Mouse (Mus musculus) midbrain, embryonic 10.5 days (tissue): ENCODE measurements at regions not wholly inside any gene's neighbourhood (a gene's known extent, or its start where the extent isn't known, plus 50 kb on each side); places are given as distances from the start of the nearest gene placed in this dataset.

ENCODE experiments used
- DNase-seq: peaks from one replicate; pipeline ENCODE4 v3.0.0-alpha.2; 2017; ENCODE audit warnings: low spot score
- H3K27ac ChIP-seq: fragments of 300-500 bp; sonication (generic); replicated peaks from 2 replicates; pipeline ENCODE4 v1.5.1; 2016; ENCODE audit warnings: mild to moderate bottlenecking
- H3K27me3 ChIP-seq: fragments of 300-500 bp; sonication (generic); 2 replicates; pipeline ENCODE4 v1.6.1; 2016; ENCODE audit warnings: low read depth, mild to moderate bottlenecking; ENCODE audit not compliant: poor library complexity, severe bottlenecking
- H3K36me3 ChIP-seq: fragments of 300-500 bp; sonication (generic); 2 replicates; pipeline ENCODE4 v1.6.1; 2016; ENCODE audit warnings: mild to moderate bottlenecking, moderate library complexity
- H3K4me1 ChIP-seq: fragments of 300-500 bp; sonication (generic); 2 replicates; pipeline ENCODE4 v1.6.1; 2016
- H3K4me3 ChIP-seq: fragments of 300-500 bp; sonication (generic); 2 replicates; pipeline ENCODE4 v1.5.1; 2016; ENCODE audit warnings: mild to moderate bottlenecking, moderate library complexity
- H3K9me3 ChIP-seq: fragments of 300-500 bp; sonication (generic); replicated peaks from 2 replicates; pipeline ENCODE4 v1.6.1; 2016; ENCODE audit warnings: mild to moderate bottlenecking
- WGBS: fragments of 180-500 bp; shearing (Covaris S2); methylation state at CpG from one replicate; pipeline ENCODE4 v1.1.7; 2016; 5-methylcytosine and 5-hydroxymethylcytosine counted together

DNA sequence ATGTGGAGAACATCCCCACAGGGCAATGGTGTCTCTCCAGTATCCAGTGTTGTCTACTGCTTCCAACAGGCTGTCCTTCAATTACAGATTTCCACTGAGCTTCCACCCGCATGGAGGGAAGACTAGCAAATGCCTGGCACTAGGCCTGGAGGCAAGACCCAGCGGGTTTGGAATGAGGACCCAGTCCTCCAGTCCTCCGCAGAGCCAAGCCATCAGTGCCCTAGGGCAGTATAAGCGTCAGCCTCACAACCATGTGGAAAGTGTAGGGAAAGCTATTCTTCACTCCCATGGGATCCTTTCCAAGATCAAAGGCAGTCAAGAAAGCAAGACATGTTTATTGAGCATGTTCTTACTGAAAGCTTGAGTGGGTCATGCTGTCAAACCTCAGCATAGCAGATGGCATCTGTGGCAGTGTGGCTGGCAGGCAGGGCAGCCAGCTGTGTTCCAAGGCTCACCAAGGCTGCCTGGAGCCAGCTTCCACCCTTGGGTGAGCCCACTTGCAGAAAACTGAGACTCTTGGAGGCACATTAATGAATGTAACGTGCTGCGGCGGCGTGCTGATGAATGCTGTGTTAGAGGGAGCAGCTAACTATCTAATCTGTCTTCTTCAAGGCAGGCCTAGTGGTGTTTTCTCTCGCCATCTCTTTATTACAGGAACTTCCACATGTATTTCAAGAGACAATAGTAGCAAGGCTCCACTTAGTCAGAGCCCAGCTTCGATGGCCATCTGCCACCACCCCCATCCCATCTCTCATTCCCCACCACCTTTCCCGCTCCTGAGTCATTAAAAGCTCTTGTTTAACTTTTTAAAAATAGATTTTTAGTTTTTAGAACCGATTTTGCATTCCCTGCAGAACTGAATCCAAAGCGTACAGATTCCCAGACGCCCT lies 109.3 kb upstream of the Rybp start:
- DNase-seq: no peak
- Histone ChIP-seq H3K9me3 (no peaks in the 10 kb centered on the region), H3K27me3 (no peaks in the 10 kb centered on the region), H3K4me3 (no peak overlapping the region), H3K36me3 (no peaks in the 10 kb centered on the region), H3K4me1 (0 out of 2 replicates have a peak, but pooled peaks cover 6% of the 10 kb centered on the region), H3K27ac (peak overlapping the region; percentile 28; the same call in 1 of the 2 replicates)
- 86% methylated on average over 14 of the region's 14 CpGs for whole genome bisulfite sequencing

DNA sequence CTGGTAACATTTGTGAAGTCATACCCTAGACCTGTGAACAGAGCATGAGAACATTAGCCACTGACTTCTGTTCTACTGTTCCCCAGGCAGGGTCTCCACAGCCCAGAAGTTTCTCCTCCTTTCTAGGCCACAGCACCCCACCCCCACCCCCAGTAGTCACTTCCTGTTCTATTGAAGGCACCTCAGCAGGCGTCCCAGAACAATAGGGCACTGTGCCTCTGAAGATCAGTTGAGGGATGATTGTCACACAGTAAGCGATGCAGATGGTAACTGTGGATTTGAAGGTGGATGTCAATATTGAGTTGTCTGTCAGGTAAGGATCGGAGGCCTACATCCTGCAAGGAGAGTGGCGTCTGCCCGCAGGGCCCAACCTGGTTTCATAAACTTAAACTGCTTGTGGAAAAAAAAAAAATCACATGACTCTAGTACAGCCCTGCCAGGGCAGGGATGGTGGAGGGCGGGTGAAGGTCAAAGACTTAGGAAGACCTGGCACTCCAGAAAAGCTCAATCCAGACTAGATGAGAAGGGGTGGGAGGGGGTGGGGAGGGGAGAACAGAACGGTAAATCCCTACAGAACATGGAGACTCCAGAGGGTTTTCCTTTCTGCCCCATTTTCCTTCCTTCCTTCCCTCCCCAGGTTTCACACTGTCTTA lies 103.1 kb upstream of the Rybp start:
- H3K4me1 ChIP-seq: peaks cover 6% of the 10 kb centered on the region

DNA sequence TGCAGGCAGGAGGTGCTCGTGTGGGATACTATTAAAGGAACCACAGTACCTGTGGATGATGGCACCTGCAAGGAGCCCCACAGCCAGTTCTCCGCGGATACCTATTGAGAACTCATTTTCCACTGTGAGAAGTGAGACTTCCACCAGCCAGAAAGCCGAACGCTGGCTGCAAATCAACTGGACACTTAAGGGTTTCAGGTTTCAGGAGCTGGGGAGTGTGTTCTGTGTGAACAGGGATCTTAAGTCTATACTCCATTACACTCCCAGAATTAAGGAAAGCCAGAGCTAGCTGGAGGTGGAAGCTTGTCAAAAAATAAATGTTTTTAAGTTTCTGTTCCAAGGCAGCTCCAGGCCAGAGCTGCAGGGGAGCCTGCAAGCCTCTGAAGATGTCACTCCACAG lies 99.8 kb upstream of the Rybp start:
- DNase-seq: no peak
- Histone ChIP-seq H3K36me3 (no peaks in the 10 kb centered on the region), H3K27me3 (peaks cover 42% of the 10 kb centered on the region)

More for the DNA sequence above, 103.1 kb upstream of the Rybp start:
- Histone ChIP-seq H3K4me3 (no peak overlapping the region), H3K36me3 (no peaks in the 10 kb centered on the region), H3K9me3 (0 out of 2 replicates have a peak, but pooled peaks cover 5% of the 10 kb centered on the region), H3K27me3 (peaks cover 17% of the 10 kb centered on the region), H3K27ac (no peak overlapping the region)
- 76% methylated on average over 7 of the region's 7 CpGs for WGBS
- no peak for DNase-seq

DNA sequence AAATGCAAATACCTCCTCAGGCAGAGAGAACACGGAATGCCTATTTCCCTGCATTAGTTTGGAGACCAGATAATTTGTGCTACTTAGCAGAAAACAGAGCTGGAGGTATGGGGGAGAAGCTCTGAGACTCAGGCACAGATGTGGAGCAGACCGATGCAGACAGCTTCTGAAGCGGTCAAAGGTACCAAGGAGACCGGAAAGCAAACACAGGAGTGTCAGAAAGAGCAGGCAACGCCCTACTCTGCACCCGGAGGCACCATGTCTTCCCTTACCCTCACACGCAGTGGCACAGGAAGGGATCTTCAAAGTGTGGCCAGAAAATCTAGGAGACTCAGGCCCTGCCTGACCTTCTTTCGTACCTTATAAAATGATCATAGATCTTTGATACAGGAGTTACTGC lies 98.4 kb upstream of the Rybp start:
- Histone ChIP-seq H3K4me1 (peaks cover 14% of the 10 kb centered on the region), H3K27me3 (peaks cover 57% of the 10 kb centered on the region), H3K9me3 (0 out of 2 replicates have a peak, but pooled peaks cover 5% of the 10 kb centered on the region), H3K4me3 (no peak overlapping the region), H3K27ac (no peak overlapping the region), H3K36me3 (no peaks in the 10 kb centered on the region)
- DNase-seq: no peak
- WGBS: 70% methylated on average over 8 of the region's 8 CpGs

More for the DNA sequence above, 99.8 kb upstream of the Rybp start:
- Histone ChIP-seq H3K27ac (no peak overlapping the region), H3K4me3 (no peak overlapping the region), H3K9me3 (0 out of 2 replicates have a peak, but pooled peaks cover 5% of the 10 kb centered on the region), H3K4me1 (peaks cover 6% of the 10 kb centered on the region)
- 46% methylated on average over 5 of the region's 5 CpGs for WGBS

DNA sequence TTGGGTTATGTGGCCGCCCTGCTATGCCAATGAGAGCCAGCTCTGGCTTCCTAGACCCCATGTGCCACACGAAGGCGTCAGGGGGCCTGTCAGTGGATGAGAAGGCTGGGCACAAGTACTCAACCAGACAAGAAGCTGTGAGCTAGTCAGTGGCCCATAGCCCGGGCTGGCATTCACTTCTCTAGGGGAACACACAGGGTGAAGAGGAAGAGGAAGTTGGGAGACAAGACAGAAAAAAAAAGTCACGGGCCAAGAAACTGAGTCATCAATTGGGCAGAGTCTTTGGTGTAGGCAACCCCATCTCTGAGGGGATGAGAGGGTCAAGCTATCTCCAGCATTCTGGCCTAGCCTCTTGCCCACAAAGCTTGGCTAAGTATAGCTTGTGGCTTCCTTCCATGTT lies 93.8 kb upstream of the Rybp start:
- H3K27me3 ChIP-seq: peaks cover 80% of the 10 kb centered on the region
- peaks cover 37% of the 10 kb centered on the region for H3K4me1 ChIP-seq
- H3K36me3 ChIP-seq: no peaks in the 10 kb centered on the region
- no peak for DNase-seq
- WGBS: 80% methylated on average over 5 of the region's 5 CpGs
- no peaks in the 10 kb centered on the region for H3K9me3 ChIP-seq
- no peak overlapping the region for H3K27ac ChIP-seq
- H3K4me3 ChIP-seq: no peak overlapping the region

DNA sequence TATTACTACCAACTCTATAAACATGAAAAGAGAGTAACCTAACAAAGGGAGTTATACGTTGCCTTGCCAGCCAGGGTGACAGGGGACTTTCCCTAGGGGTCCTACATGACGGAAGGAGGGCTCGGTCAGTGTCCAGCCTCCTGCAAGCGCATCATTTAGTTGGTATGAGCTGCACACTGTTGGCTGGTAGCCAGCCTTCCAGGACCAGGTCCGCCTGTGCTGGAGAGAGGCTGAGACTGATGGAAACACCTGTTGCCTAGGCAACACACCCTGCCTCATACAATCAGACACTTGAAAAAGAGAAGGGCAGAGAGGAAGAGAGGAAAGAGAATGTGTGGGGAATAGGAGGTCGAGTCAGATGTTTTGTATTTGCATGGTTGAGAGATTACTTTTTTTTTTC lies 93.3 kb upstream of the Rybp start:
- peak; percentile 24 for DNase-seq
- H3K4me3 ChIP-seq: no peak overlapping the region
- H3K27me3 ChIP-seq: peaks cover 80% of the 10 kb centered on the region
- no peak overlapping the region for H3K27ac ChIP-seq
- WGBS: 39% methylated on average over 6 of the region's 6 CpGs
- no peaks in the 10 kb centered on the region for H3K9me3 ChIP-seq
- peaks cover 37% of the 10 kb centered on the region for H3K4me1 ChIP-seq
- H3K36me3 ChIP-seq: no peaks in the 10 kb centered on the region

DNA sequence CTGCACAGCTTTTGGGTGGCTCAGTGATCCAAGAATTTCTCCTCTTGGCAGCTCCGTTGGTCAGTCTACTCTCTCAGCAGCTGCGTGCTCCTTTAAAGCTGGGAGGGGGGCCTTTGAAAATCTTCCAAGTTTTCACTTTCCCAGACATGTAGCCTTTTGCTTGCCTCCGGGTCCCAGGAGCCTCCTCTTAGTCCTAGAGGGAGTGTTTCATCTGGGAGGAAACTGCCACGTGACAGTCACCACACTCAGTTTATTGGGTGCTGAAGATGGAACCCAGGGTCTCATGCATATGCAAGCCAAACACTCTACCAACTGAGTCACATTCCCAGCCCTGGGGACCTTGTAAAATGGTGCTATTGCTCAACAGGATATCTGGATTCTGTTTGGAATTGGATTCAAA lies 92.5 kb upstream of the Rybp start:
- H3K27ac ChIP-seq: no peak overlapping the region
- H3K4me3 ChIP-seq: no peak overlapping the region
- 68% methylated on average over 4 of the region's 4 CpGs for WGBS
- H3K9me3 ChIP-seq: no peaks in the 10 kb centered on the region
- DNase-seq: no peak
- no peaks in the 10 kb centered on the region for H3K36me3 ChIP-seq
- H3K27me3 ChIP-seq: peaks cover 77% of the 10 kb centered on the region
- peaks cover 37% of the 10 kb centered on the region for H3K4me1 ChIP-seq

DNA sequence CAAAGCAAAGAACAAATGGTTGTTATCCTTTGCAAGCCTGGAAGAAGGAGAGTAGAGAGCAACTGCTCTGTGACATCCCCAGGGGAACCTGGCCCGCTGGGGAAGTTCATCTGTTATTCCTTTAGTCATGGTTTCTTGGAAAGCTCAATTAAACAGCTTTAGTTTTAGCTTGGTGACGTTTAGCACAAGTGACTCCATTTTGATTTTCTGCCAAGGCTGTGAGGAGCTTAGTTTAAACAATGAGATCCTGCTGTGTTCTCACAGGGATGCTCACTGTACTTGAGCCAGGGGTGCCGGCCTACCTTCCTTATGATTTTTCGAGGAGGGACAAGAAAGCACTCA lies 91.2 kb upstream of the Rybp start:
- Histone ChIP-seq H3K27me3 (peaks cover 71% of the 10 kb centered on the region), H3K4me3 (no peak overlapping the region), H3K36me3 (no peaks in the 10 kb centered on the region), H3K4me1 (peaks cover 37% of the 10 kb centered on the region), H3K9me3 (no peaks in the 10 kb centered on the region), H3K27ac (no peak overlapping the region)
- no peak for DNase-seq
- WGBS: 73% methylated on average over 4 of the region's 4 CpGs

DNA sequence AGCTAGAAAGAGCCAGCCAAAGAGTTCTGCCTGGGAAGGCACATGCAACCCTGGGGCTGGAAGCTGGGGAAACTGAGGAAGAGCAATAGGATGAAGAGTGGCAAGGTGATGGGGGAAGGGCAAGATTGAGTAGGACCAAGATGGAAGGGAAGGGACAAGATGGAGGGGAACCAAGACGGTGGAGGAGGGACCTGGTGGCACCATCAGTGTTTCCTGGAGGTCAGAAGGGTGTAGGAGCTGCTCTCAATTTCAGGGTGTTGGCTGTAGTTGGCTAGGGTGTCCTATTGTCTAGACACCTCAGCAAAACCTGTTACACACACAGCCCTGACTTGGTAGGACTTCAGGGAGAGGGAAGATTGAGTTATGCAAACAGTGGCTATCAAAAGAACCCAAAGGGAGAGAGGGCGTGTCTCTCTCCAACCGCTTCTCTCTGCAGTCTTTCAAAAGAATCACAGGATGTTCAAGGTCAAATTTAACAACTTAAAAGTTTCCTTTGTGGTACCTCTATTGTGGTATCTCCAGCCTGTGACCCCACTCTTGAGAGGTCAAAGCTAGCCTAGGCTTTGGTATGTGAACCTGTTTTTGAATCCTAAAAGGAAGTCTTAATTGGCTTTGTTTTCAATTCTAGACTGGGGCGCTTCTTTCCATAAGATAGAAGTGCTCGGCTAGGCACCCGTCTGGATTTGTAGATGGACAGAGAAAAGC lies 90.7 kb upstream of the Rybp start:
- peaks cover 66% of the 10 kb centered on the region for H3K27me3 ChIP-seq
- WGBS: 46% methylated on average over 6 of the region's 6 CpGs
- H3K4me3 ChIP-seq: no peak overlapping the region
- no peaks in the 10 kb centered on the region for H3K9me3 ChIP-seq
- H3K4me1 ChIP-seq: peaks cover 37% of the 10 kb centered on the region
- no peak for DNase-seq
- no peak overlapping the region for H3K27ac ChIP-seq
- H3K36me3 ChIP-seq: no peaks in the 10 kb centered on the region

DNA sequence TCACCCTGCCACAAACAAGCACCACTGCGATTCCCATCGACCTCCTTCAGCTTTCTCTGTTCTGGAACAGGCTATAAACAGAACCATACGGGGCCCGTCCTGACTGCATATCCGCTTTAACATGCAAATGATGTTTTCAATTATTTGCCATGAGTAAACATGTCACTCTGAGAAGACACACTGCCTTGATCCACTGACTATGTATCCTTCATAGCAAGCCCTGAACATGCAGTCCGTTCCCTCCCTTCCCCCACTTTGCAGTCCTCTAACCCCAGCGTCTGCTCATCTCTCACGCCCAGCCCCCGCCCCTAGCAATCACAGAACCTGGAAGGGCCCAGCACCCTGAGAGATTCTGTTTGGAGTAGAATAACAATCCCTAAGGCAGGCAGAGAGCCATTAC lies 89.4 kb upstream of the Rybp start:
- 22% methylated on average over 9 of the region's 9 CpGs for WGBS
- H3K4me1 ChIP-seq: peaks cover 37% of the 10 kb centered on the region
- H3K27me3 ChIP-seq: peaks cover 66% of the 10 kb centered on the region
- no peaks in the 10 kb centered on the region for H3K36me3 ChIP-seq
- H3K9me3 ChIP-seq: no peaks in the 10 kb centered on the region
- DNase-seq: no peak
- no peak overlapping the region for H3K27ac ChIP-seq
- no peak overlapping the region for H3K4me3 ChIP-seq

DNA sequence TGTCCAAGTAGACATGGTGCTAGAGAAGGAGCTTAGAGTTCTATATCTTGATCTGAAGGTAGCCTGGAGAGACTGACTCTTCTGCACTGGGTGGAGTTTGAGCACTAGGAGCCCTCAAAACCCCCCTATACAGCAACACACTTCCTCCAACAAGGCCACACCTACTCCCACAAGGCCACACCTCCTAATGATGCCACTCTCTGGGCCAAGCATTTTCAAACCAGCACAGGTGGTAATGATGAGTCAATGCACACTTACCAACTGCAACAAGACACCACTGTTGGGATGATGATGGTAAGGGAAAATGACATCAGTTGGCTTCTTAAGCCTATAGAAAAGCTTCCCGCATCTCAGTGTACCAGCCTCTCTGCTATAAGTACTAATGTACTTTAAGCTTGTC lies 83.5 kb upstream of the Rybp start:
- no peak for DNase-seq
- peaks cover 35% of the 10 kb centered on the region for H3K27me3 ChIP-seq
- no peaks in the 10 kb centered on the region for H3K9me3 ChIP-seq
- no peaks in the 10 kb centered on the region for H3K36me3 ChIP-seq
- H3K4me3 ChIP-seq: no peak overlapping the region
- WGBS: 91% methylated on average over 1 of the region's 1 CpGs
- no peak overlapping the region for H3K27ac ChIP-seq
- H3K4me1 ChIP-seq: no peaks in the 10 kb centered on the region

DNA sequence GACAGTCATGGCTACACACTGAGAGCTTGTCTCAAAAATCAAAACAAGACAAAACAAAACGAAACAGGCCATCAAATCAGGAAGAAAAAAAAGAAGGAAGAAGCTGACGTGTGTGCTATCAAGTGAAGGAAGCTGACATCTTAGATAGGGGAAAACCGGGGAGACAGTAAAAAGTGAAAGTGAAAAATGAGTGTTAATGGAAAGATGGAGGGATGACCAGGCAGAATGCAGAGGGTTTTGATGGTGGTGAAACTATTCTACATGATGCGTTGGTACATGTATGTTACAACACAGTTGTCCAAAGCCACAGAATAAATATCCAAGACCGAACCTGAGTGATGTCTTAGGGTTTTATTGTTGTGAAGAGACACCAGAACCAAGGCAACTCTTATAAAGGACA lies 83.1 kb upstream of the Rybp start:
- Histone ChIP-seq H3K36me3 (no peaks in the 10 kb centered on the region), H3K4me3 (no peak overlapping the region), H3K27me3 (peaks cover 31% of the 10 kb centered on the region), H3K4me1 (no peaks in the 10 kb centered on the region), H3K27ac (no peak overlapping the region), H3K9me3 (no peaks in the 10 kb centered on the region)
- 88% methylated on average over 5 of the region's 5 CpGs for WGBS
- no peak for DNase-seq

DNA sequence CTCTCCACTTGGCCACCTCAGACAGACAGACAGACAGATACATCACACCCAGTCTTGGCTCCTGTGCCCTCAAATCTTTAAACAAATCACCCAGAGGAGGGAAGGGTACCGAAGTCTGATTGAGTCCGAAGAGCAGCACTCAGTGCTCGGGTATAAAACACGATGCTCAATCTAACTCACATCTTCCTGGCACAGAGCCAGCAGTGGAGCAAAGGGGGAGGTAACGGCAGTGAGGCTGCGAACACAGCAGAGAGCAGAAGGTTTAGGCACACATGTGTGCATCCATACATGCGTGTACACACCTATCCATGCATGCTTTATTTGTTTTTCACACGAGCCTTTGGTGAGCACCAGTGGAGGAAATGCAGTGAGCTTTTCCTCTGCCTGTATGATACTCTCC lies 78.9 kb upstream of the Rybp start:
- Histone ChIP-seq H3K4me1 (no peaks in the 10 kb centered on the region), H3K27ac (no peak overlapping the region), H3K27me3 (peaks cover 22% of the 10 kb centered on the region), H3K9me3 (no peaks in the 10 kb centered on the region), H3K36me3 (no peaks in the 10 kb centered on the region), H3K4me3 (no peak overlapping the region)
- no peak for DNase-seq
- WGBS: 83% methylated on average over 8 of the region's 8 CpGs
